8 mouse cellular contexts compared by ENCODE assay signal in the genomic region with DNA sequence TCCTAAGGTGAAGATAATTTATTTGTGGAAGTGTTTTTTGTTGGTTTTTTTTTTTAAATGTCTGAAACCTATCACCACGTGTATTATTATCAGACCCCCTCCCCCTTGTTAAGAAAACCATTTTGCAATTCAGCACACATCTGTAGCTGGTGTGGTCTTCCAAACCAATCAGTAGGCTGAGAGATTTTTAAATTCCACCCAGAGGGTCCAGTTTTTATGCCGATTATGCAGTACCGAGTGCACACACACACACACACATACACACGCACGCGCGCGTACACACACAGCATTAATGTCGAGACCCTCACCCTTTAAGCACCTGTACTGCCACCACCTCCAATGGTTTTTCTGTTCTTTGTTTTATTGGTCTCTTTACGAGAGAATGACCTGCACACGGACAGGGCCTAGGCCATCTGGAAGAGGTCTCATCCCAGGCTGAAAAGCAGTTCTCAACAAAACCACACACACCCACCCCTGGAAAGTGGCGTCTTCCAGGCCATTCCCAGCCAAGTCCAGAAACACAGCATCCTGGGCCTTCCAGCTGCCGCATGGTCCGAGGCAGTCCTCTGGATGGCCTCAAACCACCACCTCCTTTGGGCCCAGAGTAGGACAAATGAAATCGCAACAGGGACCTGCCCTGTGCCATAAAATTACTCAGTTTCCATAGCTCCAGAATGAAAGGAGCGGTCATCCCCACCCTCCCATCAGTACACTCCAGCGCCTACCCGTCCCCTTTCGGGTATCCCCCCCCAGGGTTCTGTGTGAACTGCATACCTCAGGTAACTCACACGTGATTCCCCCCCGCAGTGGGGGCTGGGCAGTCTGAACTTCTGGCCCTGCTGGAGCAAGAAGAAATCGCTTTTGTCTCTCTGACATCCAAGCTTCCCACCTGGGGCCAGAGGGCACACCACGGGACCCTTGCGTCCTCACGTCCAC. TPM values are rescaled to one million over a fixed set of nuclear protein-coding genes. Genes with fewer than 3 reads are reported as not detected.
A peak's percentile ranks its signal among the peaks of the same experiment; 100 is the strongest.
DNase-seq lines count a peak whose midpoint lies in the region; ATAC-seq and TF ChIP-seq lines count a peak whose summit lies in the region.

No protein-coding gene starts in this region.

- peaks cover 6% of the 10 kb centered on the region; the same call in 1 of the 2 replicates for H3K36me3 ChIP-seq in embryonic facial prominence, embryonic 13.5 days
- H3K36me3 ChIP-seq in hindbrain, embryonic 11.5 days (ENCODE audit: control insufficient read depth, insufficient read depth, low read length): no peaks in the 10 kb centered on the region
- H3K36me3 ChIP-seq in limb, embryonic 15.5 days: no peaks in the 10 kb centered on the region
- H3K36me3 ChIP-seq in midbrain, postnatal 0 days (ENCODE audit: insufficient read depth, low read length): peaks cover 2% of the 10 kb centered on the region; the same call in 1 of the 2 replicates

- peak overlapping the region; percentile 88 for H3K9ac ChIP-seq in embryonic facial prominence, embryonic 13.5 days
- H3K9ac ChIP-seq in hindbrain, embryonic 11.5 days (ENCODE audit: low read depth, low read length): peak overlapping the region; percentile 96
- H3K9ac ChIP-seq in limb, embryonic 15.5 days: peak overlapping the region; percentile 73
- H3K9ac ChIP-seq in midbrain, postnatal 0 days (replicated peaks; ENCODE audit: low read length, poor library complexity, severe bottlenecking): peak overlapping the region; percentile 98

- DNase-seq in CD4-positive, CD25-positive, alpha-beta regulatory T cell, adult 2 months (ENCODE audit: low read depth, low spot score): peak; percentile 76
- DNase-seq in T-cell, adult 2 months (ENCODE audit: low spot score): peak; percentile 69
- peak; percentile 77 for DNase-seq in hindbrain, embryonic 11.5 days (ENCODE audit: low spot score)
- peak; percentile 59 for DNase-seq in midbrain, postnatal 0 days (ENCODE audit: low spot score)
- no peak for DNase-seq in adipocyte (ENCODE audit: low spot score)

- peak overlapping the region; percentile 89 for H3K27ac ChIP-seq in embryonic facial prominence, embryonic 13.5 days
- H3K27ac ChIP-seq in hindbrain, embryonic 11.5 days (ENCODE audit: low read depth, low read length): peak overlapping the region; percentile 92
- H3K27ac ChIP-seq in limb, embryonic 15.5 days: no peak overlapping the region
- H3K27ac ChIP-seq in midbrain, postnatal 0 days (ENCODE audit: low read depth, low read length): peak overlapping the region; percentile 98

- no peaks in the 10 kb centered on the region for H3K9me3 ChIP-seq in embryonic facial prominence, embryonic 13.5 days
- H3K9me3 ChIP-seq in hindbrain, embryonic 11.5 days (ENCODE audit: control insufficient read depth, low read length): no peaks in the 10 kb centered on the region
- H3K9me3 ChIP-seq in limb, embryonic 15.5 days: no peaks in the 10 kb centered on the region
- no peaks in the 10 kb centered on the region for H3K9me3 ChIP-seq in midbrain, postnatal 0 days (ENCODE audit: low read length)

- no peak for ATAC-seq in CD4-positive, CD25-positive, alpha-beta regulatory T cell, adult 4 months
- ATAC-seq in embryonic facial prominence, embryonic 13.5 days (ENCODE audit: insufficient number of reproducible peaks, insufficient read depth, low FRiP score, low TSS enrichment, low read depth): no peak
- peak; percentile 18; the same call in 1 of the 2 replicates for ATAC-seq in hindbrain, embryonic 11.5 days (ENCODE audit: low FRiP score)
- peak; percentile 25; the same call in 1 of the 2 replicates for ATAC-seq in limb, embryonic 15.5 days (ENCODE audit: insufficient number of reproducible peaks, low FRiP score, low TSS enrichment, low read depth)
- peak; percentile 33; the same call in 1 of the 2 replicates for ATAC-seq in midbrain, postnatal 0 days (ENCODE audit: low FRiP score)

- peaks cover 27% of the 10 kb centered on the region for H3K4me1 ChIP-seq in embryonic facial prominence, embryonic 13.5 days
- no peaks in the 10 kb centered on the region for H3K4me1 ChIP-seq in hindbrain, embryonic 11.5 days (replicated peaks; ENCODE audit: control insufficient read depth, insufficient read depth, low read length)
- peaks cover 22% of the 10 kb centered on the region for H3K4me1 ChIP-seq in limb, embryonic 15.5 days
- peaks cover 8% of the 10 kb centered on the region; the same call in 1 of the 2 replicates for H3K4me1 ChIP-seq in midbrain, postnatal 0 days (ENCODE audit: insufficient read depth, low read length)

- H3K27me3 ChIP-seq in embryonic facial prominence, embryonic 13.5 days: 0 out of 2 replicates have a peak, but pooled peaks cover 4% of the 10 kb centered on the region
- H3K27me3 ChIP-seq in hindbrain, embryonic 11.5 days (ENCODE audit: control insufficient read depth, insufficient read depth, low read length): no peaks in the 10 kb centered on the region
- 0 out of 2 replicates have a peak, but pooled peaks cover 5% of the 10 kb centered on the region for H3K27me3 ChIP-seq in limb, embryonic 15.5 days
- no peaks in the 10 kb centered on the region for H3K27me3 ChIP-seq in midbrain, postnatal 0 days (ENCODE audit: insufficient read depth, low read length)

- 9% methylated on average over 25 of the region's 25 CpGs for WGBS in embryonic facial prominence, embryonic 13.5 days
- 6% methylated on average over 25 of the region's 25 CpGs for WGBS in hindbrain, embryonic 11.5 days
- WGBS in limb, embryonic 15.5 days: 7% methylated on average over 25 of the region's 25 CpGs
- WGBS in midbrain, postnatal 0 days: 3% methylated on average over 25 of the region's 25 CpGs

- H3K4me2 ChIP-seq in embryonic facial prominence, embryonic 13.5 days: peak overlapping the region; percentile 87
- H3K4me2 ChIP-seq in hindbrain, embryonic 11.5 days (replicated peaks; ENCODE audit: low read depth, low read length): peak overlapping the region; percentile 65
- H3K4me2 ChIP-seq in limb, embryonic 15.5 days: peak overlapping the region; percentile 93
- H3K4me2 ChIP-seq in midbrain, postnatal 0 days (ENCODE audit: low read depth, low read length, poor library complexity, severe bottlenecking): peak overlapping the region; percentile 84

- TF ChIP-seq CTCF in midbrain, postnatal 0 days (IDR thresholded peaks at IDR 0.05): no peak

- peak overlapping the region; percentile 90 for H3K4me3 ChIP-seq in embryonic facial prominence, embryonic 13.5 days
- peak overlapping the region; percentile 93 for H3K4me3 ChIP-seq in hindbrain, embryonic 11.5 days (ENCODE audit: low read depth, low read length)
- H3K4me3 ChIP-seq in limb, embryonic 15.5 days: peak overlapping the region; percentile 82
- peak overlapping the region; percentile 82 for H3K4me3 ChIP-seq in midbrain, postnatal 0 days (ENCODE audit: low read depth, low read length)

RNA-seq across cellular contexts. Expression of a gene that starts 1.9 kb away (rescaled TPM):
- 10 to 100 TPM; 16.0 to 19.4 TPM for polyA plus RNA-seq in CD4-positive, CD25-positive, alpha-beta regulatory T cell, adult 4 months (2017; shearing (Covaris generic))
- 11.7 and 11.8 TPM in 2 replicates for polyA plus RNA-seq in embryonic facial prominence, embryonic 13.5 days (2015; fragmentation: Nextera tagmentation; extraction: Ambion mirVana)
- polyA plus RNA-seq in hindbrain, embryonic 11.5 days (2014; fragmentation: Nextera tagmentation; extraction: Ambion mirVana): 10.4 and 10.9 TPM in 2 replicates
- 5.9 and 7.8 TPM in 2 replicates for polyA plus RNA-seq in limb, embryonic 15.5 days (2015; fragmentation: Nextera tagmentation; extraction: Ambion mirVana)
- total RNA-seq in midbrain, postnatal 0 days (2014; rRNA removed): 101 and 115 TPM in 2 replicates
- 44.4 and 47.4 TPM in 2 replicates for polyA plus RNA-seq in midbrain, postnatal 0 days (2015; fragmentation: Nextera tagmentation; extraction: Ambion mirVana)

Comparison
In these comparisons a context has a peak if more than half of its experiments do, and no peak if none do; other contexts are left out.
1. ATAC-seq: peak in hindbrain, embryonic 11.5 days (single experiment), limb, embryonic 15.5 days (single experiment) and midbrain, postnatal 0 days (single experiment); none in CD4-positive, CD25-positive, alpha-beta regulatory T cell, adult 4 months (single experiment) and embryonic facial prominence, embryonic 13.5 days (single experiment).
2. Peak in every context shown above with its lines, with median percentiles within 50 percentile points of each other: H3K4me2 ChIP-seq, H3K4me3 ChIP-seq and H3K9ac ChIP-seq.